Mouse (Mus musculus): ENCODE data around the gene Tmem164. TPM values are rescaled to one million over a fixed set of nuclear protein-coding genes. Genes with fewer than 3 reads are reported as not detected.

Gene Tmem164
- total RNA-seq, 4 experiments from 2014 or later = 0.86 to 1.7 (median 1.2) TPM

DNA sequence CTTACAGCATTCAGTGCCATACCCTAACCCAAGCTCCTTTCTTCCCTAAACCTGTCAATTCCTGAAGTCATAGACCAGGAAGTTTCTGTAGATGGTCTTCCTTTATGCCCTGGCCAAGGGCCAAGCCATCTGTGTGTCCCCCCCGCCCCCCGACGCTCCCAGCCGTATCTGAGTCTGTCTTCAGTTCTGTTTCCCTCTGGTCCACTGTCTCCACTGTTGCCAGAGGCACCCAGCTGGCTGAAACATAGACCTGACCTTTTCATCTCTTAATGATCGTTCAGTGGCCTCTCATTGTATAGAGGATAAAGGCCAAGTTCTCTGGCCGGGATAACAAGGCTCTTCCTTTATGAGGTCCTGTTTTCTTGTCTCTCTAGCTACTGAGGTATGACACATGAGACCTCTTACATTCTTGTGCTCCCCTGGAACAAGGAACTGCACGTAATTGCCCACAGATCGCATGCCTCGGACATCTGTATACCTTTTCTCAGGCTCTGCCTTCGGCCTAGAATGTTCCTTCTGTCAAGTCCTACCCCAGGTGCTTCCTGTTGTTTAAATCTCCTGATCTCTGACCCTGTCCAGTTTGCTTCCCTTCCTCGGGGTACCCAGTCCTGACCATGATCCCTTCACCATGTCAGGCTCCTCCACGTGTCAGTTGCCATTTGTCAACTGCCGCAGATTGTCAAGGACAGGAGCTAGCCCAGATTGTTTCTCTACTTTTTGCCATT, 147.1 kb downstream of the Tmem164 start:
- DNase-seq (ENCODE audit: low spot score in 2 of 2) = no peak

DNA sequence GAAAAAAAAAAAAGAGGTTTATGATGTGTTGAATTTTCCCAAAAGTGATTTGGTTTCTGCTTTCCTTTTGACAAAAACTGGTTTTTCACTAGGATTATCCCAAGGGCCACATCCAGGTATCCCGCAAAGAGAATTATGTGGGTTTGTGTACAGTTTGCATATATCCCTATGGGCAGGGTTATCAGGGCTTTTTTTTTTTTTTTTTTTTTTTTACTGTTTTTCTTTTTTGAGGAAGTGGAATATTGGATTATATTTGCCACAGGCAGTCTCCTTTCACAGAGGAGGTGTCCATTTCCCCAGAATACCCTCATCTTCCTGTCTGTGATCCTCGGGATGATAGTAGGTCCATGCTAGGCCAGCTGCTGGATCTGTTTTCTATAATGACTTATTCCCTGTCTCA, 148.1 kb downstream of the Tmem164 start:
- DNase-seq (ENCODE audit: low spot score in 2 of 2) = no peak

DNA sequence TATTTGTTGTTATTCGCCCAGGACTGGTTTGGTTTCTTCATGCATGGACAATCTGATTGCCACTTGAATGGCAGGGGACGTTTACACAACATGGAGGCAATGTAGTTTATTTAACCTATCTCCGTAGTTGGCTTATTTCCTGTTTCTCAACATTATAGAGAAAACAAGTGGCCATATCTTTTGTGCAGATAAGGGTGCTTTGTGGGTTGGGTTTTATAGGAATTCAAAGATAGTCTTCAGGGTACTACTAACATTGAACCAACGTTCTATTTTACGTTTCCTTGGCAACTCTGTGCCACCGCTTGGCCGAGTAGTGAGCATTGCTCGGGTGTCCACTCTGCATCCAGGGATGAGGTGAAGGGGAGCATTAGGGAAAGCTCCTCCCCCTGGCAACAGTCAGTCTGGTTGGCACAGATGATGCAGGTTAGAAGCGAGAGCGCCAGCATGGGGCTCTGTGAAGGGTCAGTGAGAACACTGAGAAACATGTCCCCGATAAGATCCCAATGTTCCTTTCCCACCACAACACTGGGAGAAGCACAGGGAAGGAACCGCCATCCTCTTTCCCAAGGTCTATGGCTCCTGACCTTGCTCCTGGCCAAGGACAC, 148.8 kb downstream of the Tmem164 start:
- DNase-seq (ENCODE audit: low spot score in 2 of 2) = no peak

DNA sequence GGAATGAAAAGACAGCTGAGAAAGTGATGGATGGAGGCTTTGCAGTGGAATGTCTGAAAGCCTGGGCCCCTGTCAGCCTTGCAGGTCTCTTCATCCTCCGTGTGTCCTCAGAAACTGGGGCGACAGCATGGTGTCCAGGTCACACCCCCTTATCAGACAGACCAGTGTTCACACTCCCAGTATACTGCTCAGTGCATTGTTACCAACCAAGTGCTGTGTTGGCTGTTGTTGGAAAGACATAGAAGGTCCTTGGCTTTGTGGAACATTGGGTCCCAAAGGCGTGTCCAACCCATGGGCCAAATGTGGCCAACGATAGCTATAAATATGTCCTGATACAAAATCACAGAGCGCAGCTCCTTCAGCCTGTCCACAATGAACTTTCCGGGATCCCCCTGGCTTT, 149.4 kb downstream of the Tmem164 start:
- no peak for DNase-seq (ENCODE audit: low spot score in 2 of 2)

DNA sequence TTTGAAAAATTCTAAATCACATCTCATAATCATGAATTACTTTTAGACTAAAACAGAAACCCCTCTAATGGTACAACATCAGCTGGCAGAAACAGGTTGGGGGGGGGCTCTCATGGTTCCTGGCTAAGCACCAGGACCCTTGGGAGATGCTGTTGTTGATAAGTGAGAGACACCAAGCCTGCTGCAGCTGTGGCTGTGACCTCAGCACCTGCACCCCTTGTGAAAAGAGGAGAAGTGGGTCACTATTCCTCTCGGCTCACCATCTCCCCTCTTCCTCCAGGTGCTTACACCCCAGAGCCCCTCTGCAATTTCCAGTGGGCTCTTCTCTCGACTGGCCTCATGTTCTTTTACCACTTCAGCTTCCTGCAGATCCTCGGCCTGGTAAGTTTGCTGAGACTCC, 151.0 kb downstream of the Tmem164 start:
- no peak for DNase-seq (ENCODE audit: low spot score in 2 of 2)

DNA sequence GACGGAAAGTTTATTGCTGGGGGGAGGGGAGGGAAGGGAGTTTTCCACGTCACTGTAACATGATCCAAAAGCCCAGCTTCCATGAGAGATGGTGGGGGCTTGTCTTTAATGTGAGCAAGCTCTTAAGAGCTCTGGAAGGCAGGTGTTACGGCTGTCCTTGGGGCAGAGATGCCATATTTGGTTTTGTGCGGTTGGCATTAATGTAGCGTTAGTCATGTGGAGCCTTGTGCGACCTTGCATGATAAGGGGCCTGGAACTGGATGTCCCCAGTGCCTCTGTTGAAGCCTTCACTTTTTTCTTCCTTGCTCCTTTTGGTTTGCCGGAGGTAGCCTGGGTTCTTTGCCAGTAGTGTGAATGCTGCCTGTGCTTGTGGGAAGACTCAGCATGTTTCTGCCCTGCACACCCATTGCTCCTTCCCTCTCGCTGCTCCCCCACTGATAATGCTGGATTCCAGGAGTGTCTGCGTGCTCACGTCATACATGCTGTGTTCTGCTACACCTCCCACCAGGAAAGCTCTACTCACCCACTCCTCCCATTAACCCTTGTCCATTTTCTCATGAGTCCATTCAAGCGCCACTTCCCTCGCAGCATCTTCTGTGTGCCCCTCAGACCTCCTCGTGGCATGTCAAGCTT, 152.1 kb downstream of the Tmem164 start:
- DNase-seq (ENCODE audit: low spot score in 2 of 2) = no peak

DNA sequence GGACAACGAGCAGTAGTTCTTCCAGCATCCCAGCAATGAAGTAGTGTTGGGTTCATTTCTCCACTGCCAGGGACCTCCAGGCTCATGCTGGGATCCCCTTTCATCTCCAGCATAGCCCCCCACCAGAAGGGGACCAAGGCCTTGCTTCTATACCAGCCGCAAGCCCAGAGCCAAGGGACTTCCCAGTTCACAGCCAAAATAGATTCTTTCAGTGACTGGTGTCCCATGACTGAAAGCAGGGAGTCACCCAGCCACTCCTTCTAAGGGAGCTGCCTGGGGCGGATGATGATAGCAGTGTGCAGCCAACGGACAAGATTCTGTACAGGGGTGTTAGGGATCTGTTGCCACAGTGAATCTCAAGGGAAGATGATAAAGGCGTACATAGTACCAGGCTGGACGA, 153.6 kb downstream of the Tmem164 start:
- no peak for DNase-seq (ENCODE audit: low spot score in 2 of 2)

DNA sequence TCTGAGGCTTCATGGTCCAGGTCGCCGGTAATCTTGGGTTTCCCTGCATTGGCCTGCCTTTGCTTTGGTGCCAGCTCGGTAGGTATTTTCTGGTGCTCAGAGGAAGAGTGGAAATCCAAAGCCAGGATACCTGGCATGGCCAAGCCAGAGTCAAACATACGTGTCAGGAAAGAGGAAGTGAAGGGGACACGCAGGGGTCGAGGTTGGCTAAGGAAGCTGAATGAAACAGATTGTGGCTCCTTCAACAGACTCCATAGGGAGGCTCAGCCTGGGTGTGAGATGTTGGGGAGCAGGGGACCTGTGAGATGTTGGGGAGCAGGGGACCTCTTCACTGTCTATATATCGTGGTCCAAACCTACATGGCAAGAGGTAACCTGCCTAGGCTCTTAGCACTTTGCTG, 155.2 kb downstream of the Tmem164 start:
- DNase-seq (ENCODE audit: low spot score in 2 of 2) = no peak

DNA sequence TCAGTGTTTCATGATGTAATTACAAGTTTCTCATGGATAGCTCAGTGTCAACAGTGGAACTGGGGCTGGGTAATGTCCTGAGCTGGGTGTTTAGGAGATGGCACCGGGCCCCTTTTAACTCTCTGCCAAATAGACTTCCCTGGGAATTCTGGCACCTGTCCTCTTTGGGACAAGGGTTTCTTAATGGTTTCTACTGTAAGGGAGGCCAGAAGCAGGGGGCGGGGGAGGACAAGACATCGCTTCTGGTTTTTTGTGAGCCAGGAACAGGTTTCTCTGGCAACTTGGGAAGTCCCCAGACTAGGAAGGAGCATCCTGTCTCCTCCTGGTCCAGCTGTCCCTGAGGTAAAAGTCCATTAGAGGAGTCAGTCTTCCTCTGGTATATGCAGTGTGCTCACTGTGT, 156.1 kb downstream of the Tmem164 start:
- no peak for DNase-seq (ENCODE audit: low spot score in 2 of 2)

DNA sequence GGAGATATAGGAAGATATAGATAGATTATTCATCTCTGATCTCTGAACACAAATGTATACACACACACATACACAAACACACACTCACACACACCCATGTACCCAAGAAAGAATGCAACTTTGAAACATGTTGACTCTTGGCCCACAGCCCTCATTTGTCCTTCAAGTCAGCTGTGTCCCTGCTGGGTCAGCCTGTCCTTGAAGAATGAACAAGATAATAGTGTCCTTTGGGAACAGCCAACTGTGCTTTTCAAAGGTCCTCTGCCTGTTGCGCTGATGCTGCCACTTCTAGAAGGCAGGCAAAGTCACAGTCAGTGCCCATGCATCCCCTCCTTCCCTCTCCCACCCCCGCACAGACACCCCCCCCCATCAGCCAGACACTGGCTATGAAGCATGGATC, 157.6 kb downstream of the Tmem164 start:
- DNase-seq (ENCODE audit: low spot score in 2 of 2) = no peak

DNA sequence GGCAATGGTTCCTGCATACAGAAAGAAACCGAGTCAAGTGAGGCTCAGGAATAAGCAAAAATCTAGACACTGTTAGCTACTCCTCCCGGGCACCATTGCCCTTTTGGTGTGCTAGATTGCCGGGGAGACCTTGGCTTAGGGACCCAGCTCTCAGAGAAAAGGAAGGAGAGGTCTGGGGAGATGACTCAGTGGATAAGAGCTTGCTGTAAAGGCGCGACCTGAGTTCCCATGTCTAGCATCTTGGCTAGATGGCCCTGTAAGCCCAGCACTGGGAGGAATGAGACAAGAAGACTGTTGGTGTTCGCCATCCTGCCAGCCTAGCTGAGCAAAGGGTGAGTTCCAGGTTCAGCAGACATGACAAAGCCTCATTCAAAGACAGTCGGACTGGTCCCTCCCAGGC, 158.2 kb downstream of the Tmem164 start:
- DNase-seq (ENCODE audit: low spot score in 2 of 2) = no peak

DNA sequence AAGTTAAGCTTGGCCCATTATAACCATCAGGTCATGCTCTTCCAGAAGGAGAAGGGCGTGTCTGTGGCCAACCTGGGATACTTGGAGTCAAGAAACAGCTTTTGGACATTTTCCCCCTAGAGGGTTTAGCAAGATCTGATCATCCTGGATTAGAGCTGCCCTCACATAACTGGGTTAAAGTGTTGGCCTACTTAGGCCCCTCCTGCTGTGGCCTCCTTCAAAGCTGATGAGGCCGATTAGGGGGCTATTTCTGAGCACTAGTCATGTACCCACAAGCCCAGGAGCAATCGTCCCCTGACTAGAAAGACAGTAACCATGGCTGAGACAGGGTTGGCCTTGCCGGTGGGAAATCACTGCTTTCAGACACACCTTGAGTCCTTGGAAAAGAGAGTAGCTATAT, 160.7 kb downstream of the Tmem164 start:
- DNase-seq (ENCODE audit: low spot score in 2 of 2) = no peak

DNA sequence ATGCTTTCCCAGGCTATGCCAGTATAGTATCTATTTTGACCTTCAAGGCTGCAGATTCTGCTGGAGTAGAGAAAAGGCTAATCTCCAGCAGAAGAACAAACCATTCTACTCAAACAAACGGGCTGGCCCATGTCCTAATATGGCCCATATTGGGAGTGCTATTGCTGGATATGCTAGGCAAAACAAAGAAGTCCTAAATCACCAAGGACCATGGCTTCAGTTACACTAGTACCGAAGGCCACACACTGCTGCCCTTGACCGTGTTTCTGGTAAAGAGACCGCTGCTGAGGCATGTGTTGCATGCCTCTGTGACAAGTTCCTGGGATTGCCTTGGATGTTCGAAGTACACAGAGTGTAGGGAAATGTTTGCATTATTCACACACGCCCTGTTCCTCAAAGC, 165.1 kb downstream of the Tmem164 start:
- DNase-seq (ENCODE audit: low spot score in 2 of 2) = no peak

DNA sequence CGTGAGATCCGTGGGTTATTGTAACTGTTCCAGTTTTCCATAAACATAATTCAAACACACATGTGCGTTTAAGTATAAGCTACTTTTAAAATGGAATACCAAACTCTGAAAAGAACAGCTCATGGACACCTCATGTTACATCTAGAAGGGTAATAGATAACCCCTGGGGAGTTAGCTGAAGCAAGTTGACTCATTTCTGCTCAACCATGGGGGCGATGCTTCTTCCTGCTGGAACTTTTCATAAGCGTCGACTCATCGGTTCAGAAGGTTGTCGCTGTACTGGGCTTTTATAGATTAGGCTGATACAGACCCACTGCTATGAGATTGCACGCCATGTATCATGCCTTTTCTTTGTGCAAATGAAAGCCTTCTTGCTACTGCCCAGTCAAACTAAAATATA, 166.8 kb downstream of the Tmem164 start:
- no peak for DNase-seq (ENCODE audit: low spot score in 2 of 2)

DNA sequence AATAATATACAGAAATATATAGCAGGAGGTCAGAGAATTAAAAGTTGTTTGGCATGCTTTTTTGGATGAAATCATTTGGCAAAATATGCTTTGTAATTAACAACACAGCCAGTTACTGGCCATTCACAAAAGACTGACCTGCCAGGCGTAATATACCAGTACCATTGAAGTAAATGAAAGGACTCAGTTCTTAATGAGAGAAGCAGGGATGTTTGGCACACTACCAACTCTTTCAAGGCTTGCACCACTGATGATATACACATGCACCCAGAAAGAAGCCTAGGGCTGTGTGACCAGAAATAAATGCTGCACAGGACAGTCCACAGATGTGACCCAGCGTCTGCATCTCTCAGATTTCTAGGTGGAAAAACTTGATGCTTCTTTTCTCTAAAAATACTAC, 188.6 kb downstream of the Tmem164 start:
- DNase-seq (ENCODE audit: low spot score in 2 of 2) = no peak

DNA sequence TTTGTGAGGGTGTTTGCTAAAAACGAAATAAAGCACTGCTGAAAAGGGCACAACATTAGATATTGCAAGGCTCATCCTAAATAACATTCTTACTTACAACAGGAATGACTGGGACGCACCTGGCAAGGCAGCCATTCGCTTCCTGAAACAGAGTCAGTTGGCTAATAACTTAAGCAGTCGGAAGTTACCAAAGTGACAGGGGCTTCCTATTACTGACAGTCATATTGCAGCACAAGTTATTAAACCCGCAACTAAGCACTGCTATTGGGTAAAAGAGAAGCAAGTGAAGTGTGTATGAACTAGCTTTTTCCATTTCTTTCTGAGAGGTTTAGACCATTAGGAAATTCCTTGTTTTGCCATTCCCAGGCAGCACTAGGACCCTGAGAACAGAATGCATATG, 201.0 kb downstream of the Tmem164 start:
- no peak for DNase-seq (ENCODE audit: low spot score in 2 of 2)

DNA sequence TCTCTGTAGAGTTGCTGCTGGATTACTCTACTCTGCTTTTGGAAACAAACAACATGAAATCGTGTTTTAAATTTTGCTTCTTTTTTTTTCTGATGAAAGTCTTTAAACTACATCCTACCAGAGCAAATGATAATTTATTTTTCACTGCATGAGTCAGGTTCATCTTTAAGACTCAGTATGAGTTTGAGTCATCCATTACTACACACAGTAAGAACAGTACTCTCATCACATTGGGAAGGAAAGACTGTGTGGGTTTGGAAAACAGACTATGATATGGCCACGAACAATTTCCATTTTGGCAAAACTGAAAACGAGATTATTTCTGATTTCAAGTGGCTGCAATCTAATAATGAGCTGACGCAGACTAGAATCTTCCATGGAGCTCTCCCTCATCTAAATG, 202.4 kb downstream of the Tmem164 start:
- DNase-seq (ENCODE audit: low spot score in 2 of 2) = no peak

DNA sequence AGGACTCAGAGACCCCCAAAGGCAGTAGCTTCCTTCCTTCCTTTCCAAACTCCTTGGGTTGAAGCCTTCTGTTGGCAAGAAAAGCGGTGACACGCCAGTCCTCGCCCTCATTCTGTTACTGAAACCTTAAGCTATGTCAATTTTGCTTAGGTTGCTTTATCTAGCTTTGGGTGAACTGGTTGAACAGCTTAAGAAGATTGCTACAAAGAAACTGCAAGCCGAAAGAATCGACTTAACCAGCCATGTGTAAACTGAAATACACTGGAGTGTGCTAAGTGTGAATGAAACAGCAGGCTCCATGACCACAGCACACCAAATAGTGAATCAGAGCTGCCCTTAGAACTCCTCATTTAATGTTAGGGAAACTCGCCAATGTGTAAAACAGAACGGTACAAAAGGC, 204.8 kb downstream of the Tmem164 start:
- DNase-seq (ENCODE audit: low spot score in 2 of 2) = no peak

Small RNA genes within 50 kb of the gene (microRNA-seq; reads per million reads assigned to microRNA genes)
- gene Mir652 = 1,542 reads per million, percentile 83 among the genes with 10 or more reads in this experiment

Data from gastrocnemius, adult 8-10 months (tissue).